Mouse (Mus musculus) liver, adult 2 months (tissue): ENCODE data around the gene Apoa1.

Experiments used
- CTCF ChIP-seq: fragments of 200-500 bp; IDR thresholded peaks from 2 replicates; pipeline ENCODE4 v1.5.1; 2011; ENCODE audit warnings: low read depth, low read length, control low read depth
- POLR2A ChIP-seq: fragments of 200-500 bp; IDR thresholded peaks from 2 replicates; pipeline ENCODE4 v1.6.1; 2011; ENCODE audit warnings: low read length, control low read depth; ENCODE audit not compliant: insufficient read depth; ENCODE audit errors: extremely low read depth

- TF ChIP-seq CTCF (no peak), POLR2A (no peak)
These were observed 35.7 kb upstream of the Apoa1 start for GRCm38 (mm10) chr9:46192642-46193041.
